Mouse (Mus musculus) cortical plate, adult 2 months (tissue): ENCODE measurements around the gene Hist1h3e.

Experiments
- CTCF ChIP-seq: fragments of 200-500 bp; IDR thresholded peaks from 2 replicates; pipeline ENCODE4 v1.5.1; 2011; ENCODE audit warnings: mild to moderate bottlenecking, control low read depth, low read length; ENCODE audit not compliant: insufficient read depth; ENCODE audit errors: extremely low read depth
- POLR2A ChIP-seq: fragments of 200-500 bp; IDR thresholded peaks from 2 replicates; pipeline ENCODE4 v1.6.1; 2011; ENCODE audit warnings: mild to moderate bottlenecking, low read length, control low read depth; ENCODE audit not compliant: insufficient read depth; ENCODE audit errors: extremely low read depth

DNA sequence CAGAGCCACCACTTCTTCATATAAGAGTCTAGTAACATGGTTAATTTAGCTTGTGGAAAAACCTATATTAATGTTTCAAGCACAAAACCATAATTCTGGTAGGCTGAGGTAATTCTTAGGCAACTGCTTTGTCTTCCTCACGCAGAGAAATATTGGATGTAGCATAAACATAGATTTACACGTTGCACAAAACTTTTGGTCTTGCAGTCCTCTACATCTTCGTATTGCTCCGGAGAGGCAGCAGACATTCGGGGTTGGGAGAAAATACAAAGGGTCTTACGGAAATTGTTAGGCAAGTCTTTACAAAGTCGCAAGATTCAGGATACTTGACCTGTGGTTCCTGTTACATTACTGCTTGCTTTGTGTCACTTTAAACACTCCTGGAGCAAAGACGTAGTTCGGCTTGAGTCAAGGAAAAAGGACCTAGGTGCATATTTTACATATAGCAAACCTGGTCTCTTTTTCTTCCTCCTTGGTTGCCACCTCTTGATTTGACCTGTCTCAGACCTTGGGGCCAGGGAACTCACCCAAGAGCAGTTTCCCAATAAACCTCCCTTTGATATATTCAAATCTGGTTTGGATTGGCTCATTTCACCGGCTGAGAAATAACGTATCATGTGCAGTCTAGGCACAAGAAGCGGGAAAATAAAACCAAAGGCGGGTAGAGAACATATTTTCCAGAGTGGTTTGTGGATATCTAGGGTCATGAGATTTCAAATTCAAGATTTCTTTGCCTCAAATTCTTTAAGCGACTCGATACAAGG, 27.6 kb downstream of the Hist1h3e start:
- TF ChIP-seq CTCF, result no peak
- TF ChIP-seq POLR2A, result no peak
